Mouse (Mus musculus) spleen, adult 12 weeks (tissue): ENCODE data around the gene Arhgap29.

Source experiments
- DNase-seq: peaks from one replicate; pipeline ENCODE4 v3.0.0; 2022; ENCODE audit warnings: low spot score

Arhgap29 gene

DNA sequence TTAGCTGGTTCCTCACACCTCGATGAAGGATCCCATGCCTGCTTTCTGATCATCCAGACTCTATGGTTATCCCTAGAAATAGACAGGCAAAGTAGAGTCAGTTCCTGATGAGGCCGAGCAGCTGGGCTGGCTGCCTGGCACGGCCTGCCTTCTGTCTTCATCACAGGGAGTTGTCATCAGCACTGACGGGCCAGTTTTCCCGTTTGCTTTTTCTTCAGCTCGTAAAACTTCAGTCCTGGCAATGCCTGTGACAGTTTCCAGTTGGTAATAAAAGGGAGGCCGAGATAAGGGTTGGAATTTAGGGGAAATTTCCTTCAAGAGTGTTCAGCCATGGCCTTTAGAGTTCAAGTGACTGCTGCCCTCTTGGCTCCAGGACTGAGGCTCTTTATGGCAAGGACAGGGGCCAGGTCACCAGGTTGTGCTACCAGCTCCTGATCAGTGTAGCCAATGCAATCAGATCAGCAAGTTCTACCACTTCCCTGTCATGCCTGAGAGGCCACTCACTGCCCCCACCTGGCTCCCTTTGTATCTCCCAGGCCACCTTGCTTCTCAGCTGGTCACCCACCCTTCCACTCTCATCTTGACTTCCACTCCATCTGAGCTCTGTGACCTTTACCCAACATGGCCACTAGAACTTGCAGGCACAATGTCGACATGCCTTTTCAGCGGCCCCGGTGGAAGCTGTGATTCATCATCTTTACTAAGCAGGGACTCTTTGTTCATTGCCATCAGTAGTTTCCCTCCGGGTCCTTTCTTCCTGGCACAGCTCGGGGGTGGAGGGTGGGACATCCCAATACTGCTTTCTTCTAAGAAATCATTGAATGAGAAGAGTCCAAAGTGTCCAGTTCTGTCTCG lies 112.4 kb downstream of the Arhgap29 start:
- no peak for DNase-seq
